Mouse (Mus musculus) thymus, postnatal 36 days (tissue): Measurements from ENCODE around the gene Sfta2.

ENCODE experiments used
- DNase-seq, 2 experiments: peaks; one replicate each; pipeline ENCODE4 v3.0.0; 2022; ENCODE audit warnings: mixed read lengths in 2 of 2

Gene Sfta2

DNA sequence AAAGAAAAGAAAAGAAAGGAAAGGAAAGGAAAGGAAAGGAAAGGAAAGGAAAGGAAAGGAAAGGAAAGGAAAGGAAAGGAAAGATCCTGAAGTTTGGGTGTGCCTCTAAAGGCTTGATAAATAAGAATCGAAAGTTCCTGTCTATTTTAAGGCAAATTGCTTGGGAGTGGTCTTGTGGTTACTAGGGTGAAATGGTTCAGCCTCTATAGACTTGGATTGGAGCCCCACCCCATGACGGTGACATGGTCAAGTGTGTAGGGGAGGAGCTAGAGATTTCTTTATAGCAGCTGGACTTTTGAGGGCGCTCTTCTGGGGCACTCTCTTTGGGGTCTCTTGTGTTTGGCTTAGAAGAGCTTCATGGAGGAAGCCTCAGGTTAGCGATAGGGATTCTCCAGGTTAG is 7.6 kb upstream of the Sfta2 start:
- DNase-seq, result no peak

DNA sequence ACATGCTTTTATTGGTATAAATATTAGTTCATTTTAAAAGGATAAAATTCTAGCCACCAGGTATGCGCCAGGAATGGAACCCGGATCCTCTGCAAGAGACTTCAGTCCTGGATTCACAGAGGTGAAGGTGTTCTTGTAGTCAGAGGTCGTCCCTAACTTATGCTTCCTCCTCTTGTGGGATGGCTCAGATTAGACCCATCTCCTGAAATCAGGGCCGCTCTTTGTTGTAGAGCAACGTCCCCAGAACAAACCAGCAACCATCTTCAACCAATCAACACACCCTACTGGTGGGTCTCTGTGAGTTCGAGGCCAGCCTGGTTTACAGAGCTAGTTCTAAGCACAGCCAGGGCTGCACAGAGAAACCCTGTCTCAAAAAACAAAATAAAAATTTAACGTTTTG is 6.9 kb upstream of the Sfta2 start:
- no peak for DNase-seq

DNA sequence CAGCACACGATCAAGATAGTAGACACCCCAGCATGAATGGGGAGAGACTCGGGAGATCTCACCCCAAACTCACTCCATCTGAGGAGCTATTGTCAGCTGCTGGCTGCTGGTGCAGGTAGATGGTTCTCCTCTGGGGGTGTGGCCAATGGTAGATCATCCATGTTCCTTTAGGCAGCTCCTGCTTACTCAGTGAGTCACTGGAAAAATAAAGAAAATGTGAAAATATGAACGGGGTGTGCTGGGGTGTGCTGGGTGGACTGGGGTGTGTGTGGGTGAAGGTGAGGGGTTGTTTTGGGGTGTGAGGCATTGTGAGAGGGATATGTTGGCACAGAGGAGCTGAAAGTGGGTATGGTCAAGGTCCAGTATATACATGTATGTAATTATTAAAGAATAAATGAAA is 4.0 kb upstream of the Sfta2 start:
- no peak for DNase-seq

DNA sequence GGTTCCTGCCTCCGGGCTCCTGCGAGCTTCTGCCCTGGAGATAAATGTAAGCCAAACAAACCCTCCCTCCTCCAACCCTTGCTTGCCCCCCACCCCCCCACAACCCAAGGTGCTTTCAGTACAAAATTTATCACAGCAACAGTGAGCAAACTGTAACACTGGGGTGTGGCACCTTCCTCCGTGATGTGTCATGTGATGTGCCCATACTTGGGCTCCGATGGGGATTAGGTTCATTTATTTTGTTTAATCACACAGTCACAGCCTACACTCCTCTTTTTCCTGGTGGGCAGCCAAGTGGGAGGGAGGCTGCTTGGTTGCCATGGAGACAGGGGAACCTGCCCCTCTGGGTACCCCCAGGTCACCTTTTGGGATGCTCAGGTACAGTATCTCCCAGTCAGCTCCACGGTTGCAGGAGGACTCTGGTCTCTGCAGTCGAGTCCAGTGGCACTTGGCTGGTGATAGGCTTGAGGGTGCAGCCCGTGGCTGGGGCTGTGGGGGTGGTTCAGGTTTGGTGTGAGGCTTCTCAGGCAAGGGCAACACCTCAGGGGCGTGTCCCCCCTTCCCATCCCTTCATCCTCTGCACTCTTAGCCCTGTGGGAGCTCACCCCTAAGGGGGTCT is 496 bp downstream of the Sfta2 start:
- no peak for DNase-seq

DNA sequence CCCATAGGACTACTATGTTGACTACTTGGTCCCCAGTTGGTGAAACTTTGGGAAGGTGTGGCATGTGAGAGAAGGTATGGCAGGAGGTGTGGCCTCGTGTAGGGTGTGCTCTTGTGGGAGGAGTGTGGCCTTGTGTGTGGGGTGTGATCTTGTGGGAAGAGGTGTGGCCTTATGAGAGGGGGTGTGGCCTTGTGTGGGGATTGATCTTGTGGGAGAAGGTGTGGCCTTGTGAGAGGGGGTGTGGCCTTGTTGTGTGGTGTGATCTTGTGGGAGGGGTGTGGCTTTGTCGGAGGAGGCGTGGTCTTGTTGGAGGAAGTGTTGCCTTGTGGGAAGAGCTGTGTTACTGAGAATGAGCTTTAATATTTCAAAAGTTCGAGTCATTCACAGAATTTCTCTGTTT is 15.8 kb downstream of the Sfta2 start:
- DNase-seq, result no peak

DNA sequence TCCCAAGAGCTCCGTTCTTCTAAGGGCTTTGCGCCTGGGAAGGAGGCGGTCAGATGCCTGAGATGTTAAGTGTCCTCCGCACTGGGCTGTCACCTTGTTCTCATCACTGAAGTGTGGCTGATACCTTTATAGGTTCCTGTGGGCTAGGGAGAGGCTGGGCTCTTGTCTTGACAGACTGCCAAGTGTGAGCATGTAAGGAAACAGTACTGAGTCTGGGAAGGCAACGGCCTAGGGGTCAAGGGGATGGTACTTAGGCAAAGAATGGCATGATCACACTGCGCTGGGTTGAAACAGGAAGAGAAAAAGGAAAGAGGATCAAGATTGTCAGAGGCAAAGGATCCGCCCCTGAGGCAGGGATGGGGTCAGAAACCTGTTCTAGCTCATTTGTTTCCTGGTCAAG is 25.2 kb downstream of the Sfta2 start, which contains the start of gene Gm9573:
Gm9573 (minus strand) TSS at position 101 of the 400 bp plus-strand sequence.
- no peak for DNase-seq

DNA sequence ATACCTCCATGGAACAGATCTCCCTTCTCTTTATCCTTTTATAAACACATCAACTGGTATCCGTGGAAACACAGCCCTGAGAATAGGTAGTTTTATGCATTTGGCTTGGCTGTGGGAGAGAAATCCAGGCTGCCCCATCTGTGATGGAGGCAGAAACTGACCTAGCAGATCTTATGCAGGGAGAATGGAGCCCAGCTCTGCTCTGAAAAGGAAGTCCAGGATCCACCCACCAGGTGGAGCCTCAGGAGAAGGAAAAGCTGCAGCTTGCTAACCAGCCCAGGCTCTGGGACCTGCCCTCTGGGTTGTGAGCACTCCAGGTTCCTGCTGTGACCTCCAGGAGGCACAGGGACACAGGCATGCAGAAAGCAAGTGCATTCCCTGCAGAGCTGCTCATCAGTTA is 32.6 kb downstream of the Sfta2 start:
- peak in 1 of 2 experiments; percentile 31 for DNase-seq

DNA sequence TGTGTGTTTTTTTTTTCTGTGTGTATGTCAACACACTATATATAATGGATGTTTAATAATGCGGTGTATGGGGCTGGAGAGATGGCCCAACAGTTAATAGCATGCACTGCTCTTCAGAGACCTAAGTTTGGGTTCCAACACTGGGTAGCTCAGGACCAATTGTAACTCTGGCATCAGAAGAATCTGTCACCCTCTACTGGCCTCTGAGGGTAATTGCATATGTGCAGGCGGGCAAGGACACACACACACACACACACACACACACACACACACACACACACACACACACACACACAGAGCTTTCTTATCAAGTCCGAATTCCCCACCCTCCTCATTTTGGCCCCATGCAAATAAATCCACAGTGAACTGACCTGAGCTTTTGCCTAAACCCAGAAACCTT is 33.9 kb downstream of the Sfta2 start:
- DNase-seq, result no peak

DNA sequence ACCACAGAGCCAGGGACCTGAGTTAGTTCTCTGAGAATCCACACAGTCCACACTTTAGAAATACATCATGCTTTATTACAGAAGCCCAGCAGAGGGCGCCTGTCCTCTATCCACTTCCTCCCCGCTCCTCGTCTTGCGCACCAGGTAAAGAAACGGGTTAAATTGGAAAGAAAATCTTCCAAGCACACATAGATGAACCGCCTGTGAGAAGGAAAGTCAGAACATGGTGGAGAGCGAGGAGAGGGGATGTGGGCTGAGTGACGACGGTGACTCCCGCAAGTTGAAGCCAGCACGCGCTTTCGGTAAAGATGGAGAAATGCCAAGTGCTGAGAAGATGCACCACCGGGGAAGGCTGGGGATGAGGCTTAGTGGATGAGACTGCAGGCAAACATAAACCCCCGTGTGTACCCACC is 34.4 kb downstream of the Sfta2 start:
- DNase-seq, result peak; percentile 45 to 54

DNA sequence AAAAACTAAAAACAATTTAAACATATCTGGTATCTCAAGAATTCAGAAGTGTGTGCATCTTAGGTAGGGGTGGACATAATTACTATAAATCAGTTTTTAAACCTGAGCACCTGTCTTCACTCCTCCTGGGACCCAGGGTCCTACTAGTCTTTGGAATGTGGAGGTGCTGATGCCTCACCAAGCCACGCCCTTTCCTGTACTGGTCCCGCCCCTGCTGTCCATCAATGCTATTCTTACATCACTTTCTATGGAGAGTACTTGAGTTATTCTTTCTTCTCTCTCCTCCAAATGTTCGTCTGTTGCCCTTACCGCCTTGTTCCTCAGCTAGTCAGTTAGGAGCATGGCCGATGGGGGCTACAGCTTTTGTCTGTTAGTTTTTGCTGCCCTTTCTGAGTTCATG is 35.0 kb downstream of the Sfta2 start:
- DNase-seq, result no peak

DNA sequence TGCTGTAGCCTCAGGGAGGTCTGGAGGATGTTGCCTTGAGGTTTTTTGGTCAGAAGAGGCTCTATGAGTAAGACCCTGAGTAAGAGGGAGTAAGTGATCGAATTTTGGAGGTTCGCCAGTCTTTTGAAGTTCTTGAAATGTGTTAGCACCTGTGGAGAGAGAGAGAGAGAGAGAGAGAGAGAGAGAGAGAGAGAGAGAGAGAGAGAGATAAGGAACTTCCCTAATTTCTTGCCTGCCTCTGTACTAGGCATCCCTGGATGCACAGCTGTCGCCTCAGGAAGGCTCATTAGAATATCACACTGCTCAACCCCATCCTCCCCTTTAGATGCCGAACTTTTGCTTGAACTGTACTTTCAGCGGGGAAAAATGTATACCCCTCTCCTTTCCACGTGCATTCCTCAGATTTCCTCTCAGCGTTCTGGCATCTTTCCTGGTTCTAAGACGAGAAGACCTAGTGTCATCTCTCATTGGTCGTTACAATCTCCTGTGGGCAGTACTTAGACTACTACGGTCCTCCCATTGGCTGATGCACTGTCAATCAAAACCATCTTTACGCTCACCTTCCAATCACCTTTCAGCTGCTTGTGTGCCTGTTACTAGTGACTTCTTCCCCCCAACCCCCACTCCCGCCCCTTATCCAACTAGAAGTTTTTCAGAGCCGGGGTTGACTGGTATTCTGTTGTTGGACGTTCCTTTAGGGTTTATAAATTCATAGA is 37.3 kb downstream of the Sfta2 start:
- peak; percentile 51 to 52 for DNase-seq

DNA sequence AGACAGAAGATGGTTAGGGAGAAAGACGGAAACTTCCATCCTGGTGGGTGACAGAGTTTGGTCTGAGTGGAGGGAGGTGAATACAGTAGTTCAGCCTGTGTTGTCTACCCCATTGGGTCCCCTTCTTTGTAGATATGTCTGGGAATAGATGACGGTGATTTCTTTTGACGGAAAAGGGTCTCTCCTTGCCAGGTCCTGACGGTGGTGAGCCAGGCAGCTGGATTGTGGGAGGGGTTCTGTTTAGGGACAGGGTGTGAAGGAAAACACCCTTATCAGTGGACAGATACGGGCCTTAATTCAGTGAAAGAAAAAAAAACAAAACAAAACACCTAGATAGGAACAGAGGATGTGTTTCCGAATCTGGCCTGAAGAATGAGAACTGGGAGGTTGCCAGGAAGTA is 38.0 kb downstream of the Sfta2 start:
- DNase-seq, result no peak

DNA sequence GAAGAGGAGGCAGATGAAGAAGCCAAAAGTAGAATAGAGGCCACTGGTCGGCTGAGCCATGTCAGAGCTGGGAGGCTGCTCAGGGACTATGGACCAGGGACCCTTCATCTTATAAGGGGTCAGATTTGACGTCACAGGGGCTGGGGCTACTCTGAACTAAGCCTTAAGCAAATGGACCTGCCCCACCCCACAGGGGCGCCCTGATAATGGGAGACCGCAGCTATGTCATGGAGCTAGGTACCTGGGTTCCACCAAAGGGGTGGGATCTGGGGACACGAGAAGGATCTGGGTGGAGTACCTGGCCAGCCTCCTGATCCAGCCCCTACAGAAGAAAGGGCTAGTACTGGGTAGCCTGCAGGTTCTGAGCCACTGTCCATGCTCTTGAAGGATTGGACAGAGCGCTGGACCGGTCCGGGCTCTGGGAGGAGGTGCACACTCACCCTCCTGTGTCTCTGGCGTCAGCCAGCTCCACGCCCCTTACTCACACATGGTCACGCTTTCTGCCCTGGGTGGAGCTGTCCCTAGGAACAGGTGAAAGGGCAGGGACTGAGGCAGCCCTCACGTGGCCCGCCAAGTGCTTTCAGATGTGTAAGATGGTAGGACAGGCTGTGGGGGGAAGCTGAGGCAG is 42.4 kb downstream of the Sfta2 start, which contains the start of gene Mucl3:
Mucl3 (minus strand) TSS at position 87 of the 628 bp plus-strand sequence.
- DNase-seq, result no peak

DNA sequence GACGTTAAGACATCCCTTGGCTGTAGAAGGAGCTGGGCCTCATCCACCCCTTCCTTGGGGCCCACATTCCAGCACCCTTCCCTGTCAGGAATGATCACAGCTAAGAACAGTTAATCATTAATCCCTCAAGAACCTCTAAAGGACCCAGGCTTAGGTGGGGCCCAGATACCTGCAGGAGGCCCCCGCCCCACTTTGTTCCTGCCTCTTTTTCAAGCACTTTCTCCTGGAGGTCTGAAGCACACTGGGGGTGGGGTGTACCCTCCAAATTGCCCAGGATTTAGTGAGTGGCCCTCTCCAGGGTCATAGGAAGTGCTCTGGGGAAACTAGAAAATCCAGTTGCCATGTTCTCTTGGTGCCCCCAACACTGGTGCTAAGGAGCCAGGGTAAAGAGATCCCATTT is 48.1 kb downstream of the Sfta2 start:
- no peak for DNase-seq

DNA sequence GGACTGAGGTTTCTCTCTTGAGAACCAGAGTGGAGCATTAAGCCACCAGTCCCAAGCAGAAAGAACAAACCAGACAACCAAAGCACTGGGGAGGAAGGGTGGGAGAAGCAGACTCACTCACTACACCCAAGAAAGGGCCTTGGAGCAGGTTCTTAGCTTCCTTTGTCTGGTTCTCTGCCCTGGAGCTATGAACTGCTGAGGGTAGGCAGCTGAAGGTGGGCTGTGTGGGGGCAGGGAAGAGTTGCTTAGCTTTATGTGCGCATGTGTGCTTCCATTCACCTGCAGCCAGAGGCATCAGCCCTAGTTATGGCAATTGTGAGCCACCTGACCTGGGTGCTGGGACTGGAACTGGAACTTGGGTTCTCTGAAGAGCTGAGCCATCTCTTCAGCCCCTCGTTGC is 51.7 kb downstream of the Sfta2 start:
- no peak for DNase-seq

DNA sequence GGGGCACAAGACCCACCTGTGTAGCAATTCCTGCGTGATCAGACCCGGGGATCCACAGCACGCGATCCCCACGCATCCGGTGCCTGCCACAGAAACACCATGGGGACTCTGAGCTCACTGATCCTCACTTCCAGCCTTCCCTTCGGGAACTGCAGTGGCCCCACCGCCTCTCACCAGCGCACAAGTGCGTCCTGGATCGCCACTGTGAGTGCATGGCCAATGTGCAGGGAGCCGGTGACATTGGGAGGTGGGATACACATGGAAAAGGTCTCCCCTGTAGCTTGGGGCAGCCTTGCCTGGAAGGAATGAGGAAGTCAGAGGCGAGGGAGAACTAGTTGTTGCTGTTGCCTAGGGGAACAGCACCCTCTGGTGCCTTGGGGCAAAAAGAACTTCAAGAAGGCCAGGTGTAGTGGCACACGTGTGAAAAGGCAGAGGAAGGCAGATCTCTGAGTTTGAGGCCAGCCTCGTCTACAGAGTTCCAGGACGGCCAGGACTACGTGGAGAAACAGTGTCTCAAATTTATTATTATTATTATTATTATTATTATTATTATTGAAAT is 64.7 kb downstream of the Sfta2 start:
- peak; percentile 49 to 72 for DNase-seq

DNA sequence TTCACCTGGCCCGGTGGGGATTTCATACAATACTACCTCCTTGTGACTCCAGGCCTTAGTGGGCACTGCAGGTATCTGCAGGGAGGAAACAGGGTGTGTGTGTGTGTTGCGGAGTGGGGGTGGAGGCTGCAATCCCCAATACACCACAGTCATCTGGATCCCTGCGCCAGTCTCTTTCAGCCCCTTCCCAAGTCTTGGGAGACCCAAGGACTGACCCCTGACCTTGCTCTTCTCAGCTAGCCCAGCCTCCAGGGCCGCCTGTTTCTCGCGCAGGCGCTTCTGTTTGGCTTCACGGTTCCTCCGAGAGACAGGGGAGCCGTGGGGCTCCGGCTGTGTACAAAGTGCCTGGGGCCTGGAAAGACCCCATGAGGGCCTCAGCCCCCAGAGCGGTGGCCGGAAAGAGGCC is 65.5 kb downstream of the Sfta2 start:
- no peak for DNase-seq

DNA sequence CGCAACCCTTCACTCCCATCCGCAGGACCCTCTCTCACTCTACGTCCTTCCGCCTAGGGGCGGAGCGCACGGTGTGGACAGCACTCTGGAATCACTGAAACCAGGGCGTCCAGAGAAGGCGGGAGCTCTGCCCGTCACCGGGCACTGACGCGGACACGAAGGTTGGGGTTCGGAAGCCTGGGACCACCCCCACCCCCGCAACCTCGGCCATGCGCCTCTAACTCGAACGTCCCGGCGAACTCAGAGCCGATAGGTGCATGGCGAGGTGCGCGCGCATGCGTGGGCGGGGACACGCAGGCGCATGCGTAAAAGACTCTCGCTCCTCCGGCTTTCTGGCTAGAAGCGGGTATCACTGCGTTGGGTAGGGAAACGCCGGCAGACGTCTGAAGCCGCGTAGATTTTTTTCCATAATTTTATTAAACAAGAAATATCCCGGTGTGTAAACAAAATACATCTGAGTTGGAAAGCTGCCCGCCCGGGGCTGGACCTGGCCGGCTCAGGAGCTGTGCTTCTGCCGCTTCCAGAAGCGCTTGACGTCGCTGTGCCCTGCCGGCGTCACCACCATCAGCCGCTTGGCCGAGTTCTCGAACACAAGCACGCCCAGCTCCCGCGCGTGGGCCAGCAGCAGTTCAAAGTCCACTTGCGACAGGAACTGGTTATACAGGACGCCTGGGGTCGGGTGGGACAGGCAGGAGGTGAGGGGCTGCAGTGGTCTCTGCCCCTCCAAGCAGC is 66.2 kb downstream of the Sfta2 start, which contains the start of gene Vars2:
Vars2 (minus strand) TSS at position 259 of the 732 bp plus-strand sequence.
- peak; percentile 97 to 98 for DNase-seq

DNA sequence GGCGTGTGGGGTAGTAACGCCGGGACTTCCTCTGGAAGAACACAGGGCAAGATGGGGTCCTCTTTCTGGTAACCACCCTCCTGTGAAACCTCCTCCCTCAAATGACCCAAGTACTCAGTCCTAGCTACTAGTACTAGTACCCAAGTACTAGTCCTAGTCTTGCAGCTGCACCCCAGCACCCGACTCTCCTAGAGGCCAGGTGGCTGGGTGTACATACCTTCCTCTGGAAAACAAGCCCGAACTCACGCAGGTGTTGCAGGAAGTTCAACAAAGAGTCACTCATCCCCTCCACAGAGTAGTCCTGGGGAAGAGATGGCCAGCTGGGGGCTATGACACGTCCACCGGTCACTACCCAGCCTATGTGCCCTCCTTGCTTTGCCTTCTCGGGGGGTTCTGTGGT is 68.4 kb downstream of the Sfta2 start:
- DNase-seq, result peak; percentile 51 to 74

DNA sequence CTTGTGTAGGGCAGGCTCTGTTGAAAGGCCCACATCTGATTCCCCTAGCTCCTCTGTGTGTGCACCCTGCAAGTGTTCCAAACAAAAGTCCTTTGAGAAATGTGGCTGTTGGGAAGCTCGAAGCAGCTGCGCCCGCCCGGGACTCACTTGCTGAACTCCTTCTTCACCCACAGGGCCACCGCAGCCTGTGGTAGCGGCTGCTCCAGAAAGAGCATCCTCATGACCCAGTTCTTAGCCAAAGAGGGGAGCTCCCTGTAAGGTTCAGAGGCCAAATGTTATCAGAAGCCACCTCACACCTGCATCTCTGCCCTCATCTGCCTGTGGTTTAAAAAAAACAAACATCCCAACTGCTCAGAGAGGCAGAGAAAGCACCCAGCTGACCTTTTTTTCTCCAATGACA is 70.5 kb downstream of the Sfta2 start:
- peak; percentile 77 to 89 for DNase-seq

DNA sequence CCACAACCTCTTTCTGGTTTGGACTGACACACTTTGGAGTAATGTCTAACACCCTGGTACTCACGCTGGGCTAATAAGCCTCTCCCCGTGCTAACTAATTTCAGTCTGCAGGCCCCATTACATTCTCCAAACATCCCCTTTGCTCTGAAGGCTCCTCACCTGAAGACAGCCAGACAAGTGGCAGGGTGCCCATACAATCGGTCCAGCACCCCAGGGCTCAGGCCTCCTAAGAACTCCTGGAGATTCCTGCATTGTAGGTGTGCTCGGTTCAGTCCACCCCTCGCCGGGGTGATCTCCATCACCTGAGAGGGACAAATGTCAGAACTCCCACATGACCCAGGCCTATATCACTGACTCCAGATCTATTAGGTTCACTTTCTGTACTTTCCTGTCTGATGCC is 71.2 kb downstream of the Sfta2 start:
- peak in 1 of 2 experiments; percentile 32 for DNase-seq

DNA sequence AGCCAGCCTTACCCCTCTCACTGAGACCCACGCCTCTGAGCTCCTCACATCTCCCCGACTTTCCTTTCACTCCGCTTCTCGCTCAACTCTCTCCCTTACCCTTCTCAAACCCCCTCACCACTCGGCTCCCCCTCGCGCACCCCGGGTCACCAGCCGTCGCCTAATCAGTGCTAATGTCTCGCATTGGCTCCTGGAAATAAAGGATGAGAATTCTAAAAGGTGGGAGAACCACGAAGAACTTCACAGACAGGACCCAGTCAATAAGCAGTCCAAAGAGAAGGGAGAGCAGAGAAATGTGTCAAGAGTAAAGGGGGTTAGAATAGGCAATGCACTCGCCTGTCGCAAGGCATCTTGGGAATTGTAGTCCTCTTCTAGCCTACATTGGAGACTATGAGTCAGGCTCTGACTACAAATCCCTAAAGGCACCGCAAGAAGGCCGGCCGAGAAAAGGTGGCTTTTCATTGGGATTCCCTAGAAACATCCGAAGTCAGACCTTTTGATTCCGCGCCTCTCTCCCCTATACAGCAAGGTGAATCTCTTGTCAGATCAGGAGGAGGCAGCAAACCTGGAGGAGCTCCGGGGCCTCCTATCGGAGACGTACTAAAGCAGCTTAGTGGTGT is 72.2 kb downstream of the Sfta2 start, which contains the start of gene Gtf2h4:
Gtf2h4 (minus strand) TSS at position 324 of the 620 bp plus-strand sequence.
- peak; percentile 83 to 88 for DNase-seq
